Mouse (Mus musculus): Measurements from ENCODE around the gene Slc48a1.

The Slc48a1 gene

DNA sequence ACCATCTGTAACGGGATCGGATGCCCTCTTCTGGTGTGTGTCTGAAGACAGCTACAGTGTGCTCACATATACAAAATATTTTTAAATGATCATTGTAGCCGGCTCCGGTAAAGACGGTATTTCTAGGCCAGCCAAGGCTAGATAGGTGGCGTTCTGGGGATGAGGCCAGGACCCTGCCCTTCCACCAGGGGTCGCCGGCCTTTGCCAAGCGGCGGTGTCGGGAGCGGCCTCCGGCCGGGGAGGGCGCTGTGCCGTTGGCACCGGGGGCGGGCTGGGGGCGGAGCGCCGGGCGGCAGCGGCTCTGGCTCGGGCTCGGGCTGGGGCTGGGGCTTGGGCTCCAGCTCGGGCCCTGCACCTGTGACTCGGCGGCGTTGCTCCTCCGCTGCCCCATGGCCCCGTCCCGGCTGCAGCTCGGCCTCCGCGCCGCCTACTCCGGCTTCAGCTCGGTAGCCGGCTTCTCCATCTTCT, 5.8 kb downstream of the Slc48a1 start:
- peak; percentile 90 for DNase-seq

GRCm38 (mm10) chr15:97784561-97785161, 6.3 kb downstream of the Slc48a1 start:
- DNase-seq, result no peak

GRCm38 (mm10) chr15:97785731-97786411, 7.6 kb downstream of the Slc48a1 start:
- DNase-seq, result no peak

- DNase-seq, result no peak
Measured at GRCm38 (mm10) chr15:97786412-97787112, 8.2 kb downstream of the Slc48a1 start.

DNA sequence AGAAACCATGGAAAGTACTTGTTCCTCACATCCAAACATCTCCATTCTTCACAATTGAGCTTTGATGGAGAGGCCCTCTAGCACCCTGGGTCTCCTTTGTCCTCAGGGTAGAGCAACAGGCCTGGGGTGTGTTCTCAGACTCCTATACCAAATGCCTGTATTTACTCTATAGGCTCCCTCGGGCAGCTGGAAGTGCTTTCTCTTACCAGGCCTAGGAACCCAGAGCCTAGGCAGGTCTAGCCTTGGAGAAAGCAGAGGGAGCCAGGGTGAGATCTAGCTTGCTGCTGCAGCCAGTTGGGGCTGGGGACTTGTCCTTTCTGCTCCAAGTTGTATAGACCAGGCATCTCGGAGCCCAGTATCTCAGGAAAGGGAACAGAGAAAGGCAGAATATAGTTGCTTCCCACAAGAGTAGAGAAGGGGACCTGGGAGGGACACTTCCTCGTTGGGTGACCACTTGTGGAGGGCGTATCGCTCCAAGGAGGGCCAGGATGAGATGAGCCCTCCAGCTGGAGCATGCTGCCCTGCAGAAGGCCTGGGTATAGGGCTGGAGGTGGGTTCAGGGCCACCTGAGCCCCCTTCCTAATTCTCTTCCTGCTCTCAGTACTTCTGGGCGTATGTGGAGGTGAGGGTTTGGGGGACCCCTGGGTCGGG, 9.0 kb downstream of the Slc48a1 start:
- DNase-seq, result no peak

- no peak for DNase-seq
Measured at GRCm38 (mm10) chr15:97787799-97788667, 9.7 kb downstream of the Slc48a1 start.

- DNase-seq, result no peak
Measured at GRCm38 (mm10) chr15:97788821-97789220, 10.5 kb downstream of the Slc48a1 start.

GRCm38 (mm10) chr15:97789761-97790505, 11.6 kb downstream of the Slc48a1 start:
- peak; percentile 80 for DNase-seq

- DNase-seq, result no peak
Measured at GRCm38 (mm10) chr15:97791126-97791700, 12.9 kb downstream of the Slc48a1 start.

DNA sequence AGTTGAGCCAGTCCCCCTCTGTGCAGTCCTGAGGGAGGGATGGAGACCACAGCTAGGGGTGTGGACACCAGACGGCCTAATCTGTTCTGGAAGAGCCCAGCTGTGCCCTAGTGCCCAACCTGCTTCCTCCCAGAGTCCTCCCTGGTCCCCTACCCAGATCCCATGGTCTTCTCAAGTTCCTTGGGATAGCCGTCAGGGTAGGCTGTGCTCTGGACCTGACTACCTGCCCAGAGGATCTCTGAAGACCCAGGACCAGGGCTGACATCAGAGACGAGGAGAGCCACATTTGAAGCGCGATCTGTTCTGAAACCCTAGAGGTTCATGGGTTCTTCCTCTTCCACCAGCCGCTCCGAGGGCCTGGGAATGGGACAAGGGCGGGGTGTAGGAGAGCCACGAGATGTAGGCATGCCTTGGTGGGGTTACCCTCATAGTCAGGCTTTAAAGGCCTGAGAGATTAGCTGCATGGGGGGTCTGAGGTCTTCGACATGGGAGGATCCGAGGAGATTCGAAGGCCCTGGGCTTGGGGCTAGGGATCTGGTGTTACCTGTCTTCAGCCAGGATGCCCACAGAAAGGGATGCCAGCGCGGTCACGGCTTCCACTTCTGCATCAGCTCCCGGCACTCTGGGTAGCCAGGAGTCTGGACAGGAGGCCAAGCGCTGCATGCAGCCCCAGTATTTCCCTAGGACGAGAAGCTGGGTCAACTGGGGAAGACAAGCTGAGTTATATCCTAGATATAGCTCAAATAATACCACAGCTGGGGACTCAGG, 15.2 kb downstream of the Slc48a1 start:
- no peak for DNase-seq

- DNase-seq, result no peak
Measured at GRCm38 (mm10) chr15:97794268-97794667, 15.9 kb downstream of the Slc48a1 start.

- no peak for DNase-seq
Measured at GRCm38 (mm10) chr15:97795559-97796235, 17.4 kb downstream of the Slc48a1 start.

- DNase-seq, result no peak
Measured at GRCm38 (mm10) chr15:97796674-97797310, 18.5 kb downstream of the Slc48a1 start.

DNA sequence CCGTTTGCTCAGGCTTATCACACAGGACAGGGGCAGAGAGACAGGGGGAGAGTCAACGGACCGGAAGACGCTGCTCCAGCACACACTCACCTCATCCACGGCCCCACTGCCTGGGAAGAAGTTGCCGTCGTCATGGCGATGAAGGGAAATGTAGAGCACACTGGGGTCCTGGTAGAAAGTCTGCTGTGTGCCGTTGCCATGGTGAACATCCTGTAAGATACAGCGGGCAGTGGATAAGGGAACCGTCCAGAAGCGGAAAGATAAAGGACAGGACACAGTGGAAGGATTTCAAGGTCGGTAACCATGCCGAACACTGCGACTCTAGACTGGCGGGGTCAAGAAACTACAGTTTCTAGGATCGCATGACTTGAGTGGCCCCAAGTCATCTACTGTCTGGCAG, 19.8 kb downstream of the Slc48a1 start:
- no peak for DNase-seq

DNA sequence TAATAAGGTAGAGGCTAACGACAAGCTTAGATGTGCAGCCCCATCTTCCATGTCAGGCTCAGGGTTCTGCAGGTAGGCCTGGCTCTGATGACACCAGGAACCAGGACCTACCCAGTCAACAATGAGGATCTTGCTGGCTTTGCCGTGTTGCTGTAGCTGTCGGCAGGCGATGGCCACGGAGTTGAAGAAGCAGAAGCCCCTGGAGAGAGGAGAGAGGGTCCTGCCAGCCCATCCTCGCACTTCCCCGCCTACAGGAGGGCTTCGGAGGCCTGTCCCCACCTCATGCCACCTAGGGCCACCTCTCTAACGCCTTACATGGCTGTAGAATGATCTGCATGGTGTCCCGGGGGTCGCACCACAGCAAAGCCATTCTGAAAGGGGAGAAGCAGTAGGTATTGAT, 21.1 kb downstream of the Slc48a1 start:
- DNase-seq, result no peak

DNA sequence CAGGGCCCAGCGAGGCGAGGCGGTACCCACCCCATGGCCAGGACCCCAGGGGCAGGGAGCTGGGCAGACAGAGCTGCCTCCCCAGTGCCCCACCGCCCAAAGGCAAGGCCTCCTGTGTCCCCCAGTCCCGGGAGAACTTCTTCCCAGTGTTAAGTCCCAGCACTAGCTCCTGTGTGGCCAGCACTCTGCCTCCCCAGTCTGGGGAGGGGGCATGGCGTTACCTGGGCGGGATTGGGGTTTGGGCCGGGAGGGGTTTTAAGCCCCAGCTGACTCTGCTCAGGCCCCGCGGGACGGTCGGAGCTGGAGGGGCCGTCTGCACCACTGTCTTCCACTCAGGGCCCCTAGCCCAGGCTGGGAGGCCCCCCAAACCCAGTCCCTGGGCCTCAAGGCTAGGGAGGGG, 22.5 kb downstream of the Slc48a1 start:
- no peak for DNase-seq

GRCm38 (mm10) chr15:97801811-97802210, 23.5 kb downstream of the Slc48a1 start:
- DNase-seq, result no peak

DNA sequence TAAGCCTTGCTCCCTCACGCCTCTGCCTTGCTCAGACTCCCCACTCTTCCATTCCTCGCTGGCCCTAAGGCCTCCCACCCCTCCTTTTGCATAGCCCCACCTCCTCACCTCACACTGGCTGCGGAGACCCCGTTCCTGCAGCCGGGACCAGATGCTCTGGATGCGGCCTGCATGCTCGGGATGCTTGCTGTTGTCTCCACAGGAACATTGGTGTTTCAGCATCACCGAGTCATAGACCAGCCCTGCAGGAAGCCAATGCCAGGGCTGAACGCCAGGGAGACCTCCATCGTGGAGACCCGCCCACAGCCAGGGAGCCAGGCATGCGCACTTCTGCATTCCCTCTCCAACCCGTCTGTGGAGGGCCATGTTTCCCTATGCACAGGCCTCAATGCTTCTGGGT, 24.3 kb downstream of the Slc48a1 start:
- DNase-seq, result peak; percentile 54

- DNase-seq, result no peak
Measured at GRCm38 (mm10) chr15:97807867-97808266, 29.5 kb downstream of the Slc48a1 start.

Measured in right cerebral cortex, postnatal 4 days (tissue).